Mouse (Mus musculus) neural tube, embryonic 15.5 days (tissue): ENCODE data around the gene Bcdin3d. TPM values are rescaled to one million over a fixed set of nuclear protein-coding genes. Genes with fewer than 3 reads are reported as not detected.
"Not testable (repeated sequence)": the region's sequence is repeated elsewhere in the genome, so short reads cannot be mapped to it uniquely, and the experiment has no call there.

Experiments
- ATAC-seq: fragments of 200-750 bp; cut with Nextera tagmentation; 2 replicates; pipeline ENCODE4 v1.8.0; 2017; ENCODE audit warnings: mild to moderate bottlenecking, moderate TSS enrichment, moderate library complexity; ENCODE audit not compliant: low FRiP score
- H3K27ac ChIP-seq: fragments of 300-500 bp; sonication (generic); replicated peaks from 2 replicates; pipeline ENCODE4 v1.5.1; 2015; ENCODE audit warnings: mild to moderate bottlenecking, inconsistent platforms
- H3K27me3 ChIP-seq: fragments of 300-500 bp; sonication (generic); replicated peaks from 2 replicates; pipeline ENCODE4 v1.6.1; 2015; ENCODE audit warnings: inconsistent platforms
- H3K36me3 ChIP-seq: fragments of 300-500 bp; sonication (generic); 2 replicates; pipeline ENCODE4 v1.6.1; 2015; ENCODE audit warnings: inconsistent platforms
- H3K4me1 ChIP-seq: fragments of 300-500 bp; sonication (generic); 2 replicates; pipeline ENCODE4 v1.6.1; 2015; ENCODE audit warnings: inconsistent platforms
- H3K4me2 ChIP-seq: fragments of 300-500 bp; sonication (generic); 2 replicates; pipeline ENCODE4 v1.6.1; 2015; ENCODE audit warnings: inconsistent platforms, mild to moderate bottlenecking, moderate library complexity
- H3K4me3 ChIP-seq: fragments of 300-500 bp; sonication (generic); replicated peaks from 2 replicates; pipeline ENCODE4 v1.5.1; 2015; ENCODE audit warnings: mild to moderate bottlenecking, inconsistent platforms
- H3K9ac ChIP-seq: fragments of 300-500 bp; sonication (generic); replicated peaks from 2 replicates; pipeline ENCODE4 v1.6.1; 2015; ENCODE audit warnings: mild to moderate bottlenecking, inconsistent platforms
- H3K9me3 ChIP-seq: fragments of 300-500 bp; sonication (generic); replicated peaks from 2 replicates; pipeline ENCODE4 v1.6.1; 2016; ENCODE audit warnings: inconsistent platforms
- WGBS: fragments of 180-500 bp; shearing (Covaris S2); methylation state at CpG from one replicate; pipeline ENCODE4 v1.1.7; 2015; ENCODE audit warnings: mixed read lengths; 5-methylcytosine and 5-hydroxymethylcytosine counted together
- polyA plus RNA-seq: library from polyadenylated mRNA; unstranded; fragments of >200 nt; fragmentation: Nextera tagmentation; extraction: Ambion mirVana; gene quantifications from 2 replicates; pipeline ENCODE4 v1.2.1, GENCODE M21; 2015

Bcdin3d gene
- polyA plus RNA-seq, 1 experiment from 2014 or later, result 17.0 TPM

GRCm38 (mm10) chr15:99454585-99455279 lies 19.8 kb downstream of the Bcdin3d start:
- Histone ChIP-seq H3K9me3 (no peaks in the 10 kb centered on the region), H3K36me3 (peaks cover 8% of the 10 kb centered on the region), H3K4me2 (peak overlapping the region; percentile 81; the same call in 1 of the 2 replicates), H3K27ac (peak overlapping the region; percentile 96; the same call in 1 of the 2 replicates), H3K4me1 (peaks cover 63% of the 10 kb centered on the region), H3K4me3 (no peak overlapping the region), H3K27me3 (no peaks in the 10 kb centered on the region), H3K9ac (no peak overlapping the region)
- WGBS, result 71% methylated on average over 7 of the region's 7 CpGs
- ATAC-seq, result no peak

- Histone ChIP-seq H3K27ac (no peak overlapping the region), H3K36me3 (peaks cover 8% of the 10 kb centered on the region), H3K9ac (no peak overlapping the region), H3K4me1 (peaks cover 69% of the 10 kb centered on the region), H3K9me3 (no peaks in the 10 kb centered on the region), H3K4me3 (no peak overlapping the region), H3K4me2 (no peak overlapping the region), H3K27me3 (no peaks in the 10 kb centered on the region)
- no peak for ATAC-seq
- 71% methylated on average over 11 of the region's 11 CpGs for WGBS
Observed at GRCm38 (mm10) chr15:99453153-99453900, 21.2 kb downstream of the Bcdin3d start.

GRCm38 (mm10) chr15:99449751-99450280 lies 24.7 kb downstream of the Bcdin3d start:
- Histone ChIP-seq H3K27me3 (no peaks in the 10 kb centered on the region), H3K36me3 (peaks cover 8% of the 10 kb centered on the region), H3K9me3 (no peaks in the 10 kb centered on the region), H3K4me3 (no peak overlapping the region), H3K4me1 (peaks cover 57% of the 10 kb centered on the region), H3K27ac (peak overlapping the region; percentile 46), H3K9ac (peak overlapping the region; percentile 21; the same call in 1 of the 2 replicates), H3K4me2 (no peak overlapping the region)
- ATAC-seq, result no peak
- 83% methylated on average over 8 of the region's 8 CpGs for WGBS

- 63% methylated on average over 9 of the region's 9 CpGs for WGBS
- Histone ChIP-seq H3K4me3 (no peak overlapping the region), H3K27me3 (no peaks in the 10 kb centered on the region), H3K36me3 (peaks cover 8% of the 10 kb centered on the region), H3K9me3 (no peaks in the 10 kb centered on the region), H3K27ac (peak overlapping the region; percentile 46), H3K9ac (peak overlapping the region; percentile 21; the same call in 1 of the 2 replicates), H3K4me2 (no peak overlapping the region), H3K4me1 (peaks cover 51% of the 10 kb centered on the region)
- ATAC-seq, result peak; percentile 59; the same call in 1 of the 2 replicates
Observed at GRCm38 (mm10) chr15:99449131-99449750, 25.3 kb downstream of the Bcdin3d start.

- not testable (repeated sequence) for H3K9ac ChIP-seq, H3K4me3 ChIP-seq, ATAC-seq, H3K4me2 ChIP-seq, H3K9me3 ChIP-seq, H3K27me3 ChIP-seq, H3K36me3 ChIP-seq, H3K27ac ChIP-seq
- 91% methylated on average over 10 of the region's 10 CpGs for WGBS
- peaks cover 37% of the 10 kb centered on the region for H3K4me1 ChIP-seq
Observed at GRCm38 (mm10) chr15:99446136-99446535, 28.4 kb downstream of the Bcdin3d start.

GRCm38 (mm10) chr15:99445567-99445966 lies 29.0 kb downstream of the Bcdin3d start:
- H3K4me2 ChIP-seq, result peak overlapping the region; percentile 9; the same call in 1 of the 2 replicates
- peaks cover under 1% of the 10 kb centered on the region; the same call in 1 of the 2 replicates for H3K36me3 ChIP-seq
- ATAC-seq, result no peak
- H3K27ac ChIP-seq, result peak overlapping the region; percentile 56
- peaks cover 42% of the 10 kb centered on the region for H3K4me1 ChIP-seq
- H3K4me3 ChIP-seq, result no peak overlapping the region
- no peaks in the 10 kb centered on the region for H3K27me3 ChIP-seq
- no peak overlapping the region for H3K9ac ChIP-seq
- WGBS, result 29% methylated on average over 6 of the region's 6 CpGs
- H3K9me3 ChIP-seq, result no peaks in the 10 kb centered on the region

- peaks cover 47% of the 10 kb centered on the region for H3K4me1 ChIP-seq
- ATAC-seq, result no peak
Observed at GRCm38 (mm10) chr15:99442358-99442757, 32.2 kb downstream of the Bcdin3d start.

GRCm38 (mm10) chr15:99440816-99441457 lies 33.6 kb downstream of the Bcdin3d start:
- Histone ChIP-seq H3K36me3 (peaks cover 10% of the 10 kb centered on the region; the same call in 1 of the 2 replicates), H3K4me3 (no peak overlapping the region), H3K4me2 (no peak overlapping the region; the same call in 1 of the 2 replicates), H3K9me3 (no peaks in the 10 kb centered on the region), H3K27me3 (no peaks in the 10 kb centered on the region), H3K27ac (peak overlapping the region; percentile 73), H3K9ac (0 out of 2 replicates have a peak overlapping the region, but pooled peaks have one; percentile 5), H3K4me1 (peaks cover 55% of the 10 kb centered on the region)
- 0 out of 2 replicates have a peak, but pooled peaks have one; percentile 9 for ATAC-seq
- WGBS, result 39% methylated on average over 8 of the region's 8 CpGs

More at GRCm38 (mm10) chr15:99442358-99442757, 32.2 kb downstream of the Bcdin3d start:
- Histone ChIP-seq H3K36me3 (peaks cover 10% of the 10 kb centered on the region; the same call in 1 of the 2 replicates), H3K9me3 (no peaks in the 10 kb centered on the region), H3K4me2 (no peak overlapping the region), H3K9ac (no peak overlapping the region), H3K27ac (0 out of 2 replicates have a peak overlapping the region, but pooled peaks have one; percentile 73), H3K27me3 (no peaks in the 10 kb centered on the region), H3K4me3 (no peak overlapping the region)
- WGBS, result 88% methylated on average over 7 of the region's 7 CpGs

- Histone ChIP-seq H3K4me3 (no peak overlapping the region), H3K9me3 (no peaks in the 10 kb centered on the region), H3K27me3 (no peaks in the 10 kb centered on the region), H3K36me3 (peaks cover 10% of the 10 kb centered on the region; the same call in 1 of the 2 replicates), H3K4me2 (no peak overlapping the region), H3K9ac (no peak overlapping the region), H3K27ac (peak overlapping the region; percentile 73), H3K4me1 (peaks cover 52% of the 10 kb centered on the region)
- ATAC-seq, result peak; percentile 62; the same call in 1 of the 2 replicates
- WGBS, result 42% methylated on average over 2 of the region's 2 CpGs
Observed at GRCm38 (mm10) chr15:99440112-99440815, 34.3 kb downstream of the Bcdin3d start.

GRCm38 (mm10) chr15:99438966-99439698 lies 35.4 kb downstream of the Bcdin3d start:
- H3K27ac ChIP-seq, result no peak overlapping the region; the same call in 1 of the 2 replicates
- WGBS, result 73% methylated on average over 8 of the region's 8 CpGs
- ATAC-seq, result no peak
- no peak overlapping the region for H3K9ac ChIP-seq
- peaks cover 58% of the 10 kb centered on the region for H3K4me1 ChIP-seq
- H3K36me3 ChIP-seq, result peaks cover 10% of the 10 kb centered on the region; the same call in 1 of the 2 replicates
- H3K4me2 ChIP-seq, result no peak overlapping the region
- H3K9me3 ChIP-seq, result no peaks in the 10 kb centered on the region
- no peak overlapping the region for H3K4me3 ChIP-seq
- no peaks in the 10 kb centered on the region for H3K27me3 ChIP-seq
